Mouse (Mus musculus) kidney, postnatal 0 days (tissue): ENCODE results near the gene Ncaph. TPM values are rescaled to one million over a fixed set of nuclear protein-coding genes. Genes with fewer than 3 reads are reported as not detected.
A peak's percentile ranks its signal among the peaks of the same experiment; 100 is the strongest.
"Not testable (repeated sequence)": the region's sequence is repeated elsewhere in the genome, so short reads cannot be mapped to it uniquely, and the experiment has no call there.

ENCODE experiments used
- ATAC-seq: fragments of 200-750 bp; cut with Nextera tagmentation; replicated peaks from 2 replicates; pipeline ENCODE4 v1.8.0; 2017; ENCODE audit warnings: low read depth, moderate number of reproducible peaks, moderate TSS enrichment, moderate library complexity; ENCODE audit not compliant: low FRiP score
- DNase-seq: peaks from one replicate; pipeline ENCODE4 v3.0.0-alpha.2; 2016; ENCODE audit warnings: low spot score
- H3K27ac ChIP-seq: fragments of 300-500 bp; sonication (generic); 2 replicates; pipeline ENCODE4 v1.5.1; 2014; ENCODE audit warnings: mild to moderate bottlenecking
- H3K27me3 ChIP-seq: fragments of 300-500 bp; sonication (generic); 2 replicates; pipeline ENCODE4 v1.6.1; 2014; ENCODE audit warnings: low read length, mixed read lengths; ENCODE audit not compliant: insufficient read depth
- H3K36me3 ChIP-seq: fragments of 300-500 bp; sonication (generic); 2 replicates; pipeline ENCODE4 v1.6.1; 2014; ENCODE audit warnings: low read length, mixed read lengths; ENCODE audit not compliant: insufficient read depth
- H3K4me1 ChIP-seq: fragments of 300-500 bp; sonication (generic); replicated peaks from 2 replicates; pipeline ENCODE4 v1.6.1; 2014; ENCODE audit warnings: antibody characterized with exemption, low read length, mixed read lengths; ENCODE audit not compliant: insufficient read depth
- H3K4me2 ChIP-seq: fragments of 300-500 bp; sonication (generic); 2 replicates; pipeline ENCODE4 v1.6.1; 2014; ENCODE audit warnings: mild to moderate bottlenecking, low read length, moderate library complexity, mixed read lengths
- H3K4me3 ChIP-seq: fragments of 300-500 bp; sonication (generic); replicated peaks from 2 replicates; pipeline ENCODE4 v1.5.1; 2014; ENCODE audit warnings: low read depth, low read length
- H3K9ac ChIP-seq: fragments of 300-500 bp; sonication (generic); 2 replicates; pipeline ENCODE4 v1.6.1; 2014; ENCODE audit warnings: low read depth, low read length
- H3K9me3 ChIP-seq: fragments of 300-500 bp; sonication (generic); replicated peaks from 2 replicates; pipeline ENCODE4 v1.6.1; 2016; ENCODE audit warnings: low read length, inconsistent platforms, mixed read lengths
- CTCF ChIP-seq: IDR thresholded peaks from 2 replicates; pipeline ENCODE4 v1.5.1; 2016; ENCODE audit warnings: antibody characterized with exemption, low read depth, mild to moderate bottlenecking, moderate library complexity
- WGBS: fragments of 180-500 bp; shearing (Covaris S2); extraction: QIAGEN DNeasy Blood & Tissue Kit; methylation state at CpG from one replicate; pipeline ENCODE4 v1.1.7; 2014; 5-methylcytosine and 5-hydroxymethylcytosine counted together
- polyA plus RNA-seq: library from polyadenylated mRNA; unstranded; fragments of >200 nt; fragmentation: Nextera tagmentation; extraction: Ambion mirVana; gene quantifications from 2 replicates; pipeline ENCODE4 v1.2.1, GENCODE M21; 2015

Ncaph gene
- polyA plus RNA-seq, 1 experiment from 2014 or later = 36.7 TPM

GRCm38 (mm10) chr2:127121591-127122235 lies 12.0 kb downstream of the Ncaph start:
- H3K4me1 ChIP-seq = no peaks in the 10 kb centered on the region
- DNase-seq (peak; percentile 63), ATAC-seq (no peak; the same call in 1 of the 2 replicates)
- TF ChIP-seq CTCF = no peak
- H3K9me3 ChIP-seq = no peaks in the 10 kb centered on the region
- H3K4me3 ChIP-seq = no peak overlapping the region
- 75% methylated on average over 8 of the region's 8 CpGs for WGBS
- no peak overlapping the region for H3K9ac ChIP-seq
- H3K36me3 ChIP-seq = peaks cover 61% of the 10 kb centered on the region
- H3K27me3 ChIP-seq = no peaks in the 10 kb centered on the region
- no peak overlapping the region for H3K4me2 ChIP-seq
- peak overlapping the region; percentile 58 for H3K27ac ChIP-seq

GRCm38 (mm10) chr2:127108986-127109385 lies 24.8 kb downstream of the Ncaph start:
- H3K36me3 ChIP-seq = peaks cover 49% of the 10 kb centered on the region

GRCm38 (mm10) chr2:127092000-127092399 lies 41.8 kb downstream of the Ncaph start:
- TF ChIP-seq CTCF = no peak
- Histone ChIP-seq H3K27ac (no peak overlapping the region), H3K9me3 (no peaks in the 10 kb centered on the region), H3K4me1 (no peaks in the 10 kb centered on the region), H3K36me3 (no peaks in the 10 kb centered on the region), H3K4me2 (no peak overlapping the region), H3K4me3 (no peak overlapping the region), H3K9ac (no peak overlapping the region), H3K27me3 (no peaks in the 10 kb centered on the region)
- no peak for DNase-seq
- 70% methylated on average over 8 of the region's 8 CpGs for WGBS
- ATAC-seq = 0 out of 2 replicates have a peak, but pooled peaks have one; percentile 66

More at GRCm38 (mm10) chr2:127108986-127109385, 24.8 kb downstream of the Ncaph start:
- Histone ChIP-seq H3K27ac (no peak overlapping the region), H3K4me2 (no peak overlapping the region), H3K4me1 (no peaks in the 10 kb centered on the region), H3K9ac (no peak overlapping the region), H3K9me3 (no peaks in the 10 kb centered on the region), H3K4me3 (no peak overlapping the region), H3K27me3 (no peaks in the 10 kb centered on the region)
- no peak for TF ChIP-seq CTCF
- DNase-seq (no peak), ATAC-seq (no peak)
- WGBS = 98% methylated on average over 4 of the region's 4 CpGs

- H3K4me3 ChIP-seq, DNase-seq, H3K27ac ChIP-seq, H3K4me2 ChIP-seq, H3K4me1 ChIP-seq, H3K9me3 ChIP-seq, H3K9ac ChIP-seq, H3K36me3 ChIP-seq, ATAC-seq, H3K27me3 ChIP-seq: not testable (repeated sequence)
Measured at GRCm38 (mm10) chr2:127090151-127090550, 43.6 kb downstream of the Ncaph start.

- Histone ChIP-seq H3K9ac (no peak overlapping the region), H3K4me2 (no peak overlapping the region), H3K27ac (no peak overlapping the region), H3K36me3 (no peaks in the 10 kb centered on the region), H3K27me3 (no peaks in the 10 kb centered on the region), H3K9me3 (no peaks in the 10 kb centered on the region), H3K4me3 (no peak overlapping the region), H3K4me1 (no peaks in the 10 kb centered on the region)
- ATAC-seq (no peak), DNase-seq (no peak)
- WGBS = 85% methylated on average over 5 of the region's 5 CpGs
- no peak for TF ChIP-seq CTCF
Measured at GRCm38 (mm10) chr2:127086235-127086634, 47.5 kb downstream of the Ncaph start.

GRCm38 (mm10) chr2:127080591-127081218 lies 53.0 kb downstream of the Ncaph start:
- H3K36me3 ChIP-seq = no peaks in the 10 kb centered on the region
- H3K27me3 ChIP-seq = no peaks in the 10 kb centered on the region
- no peak for TF ChIP-seq CTCF
- H3K27ac ChIP-seq = peak overlapping the region; percentile 62
- no peak overlapping the region for H3K4me2 ChIP-seq
- H3K9me3 ChIP-seq = no peaks in the 10 kb centered on the region
- 83% methylated on average over 11 of the region's 11 CpGs for WGBS
- H3K4me3 ChIP-seq = no peak overlapping the region
- ATAC-seq (no peak), DNase-seq (no peak)
- no peak overlapping the region for H3K9ac ChIP-seq
- no peaks in the 10 kb centered on the region for H3K4me1 ChIP-seq
